Mouse (Mus musculus): ENCODE data around the gene Rps4x.

DNA sequence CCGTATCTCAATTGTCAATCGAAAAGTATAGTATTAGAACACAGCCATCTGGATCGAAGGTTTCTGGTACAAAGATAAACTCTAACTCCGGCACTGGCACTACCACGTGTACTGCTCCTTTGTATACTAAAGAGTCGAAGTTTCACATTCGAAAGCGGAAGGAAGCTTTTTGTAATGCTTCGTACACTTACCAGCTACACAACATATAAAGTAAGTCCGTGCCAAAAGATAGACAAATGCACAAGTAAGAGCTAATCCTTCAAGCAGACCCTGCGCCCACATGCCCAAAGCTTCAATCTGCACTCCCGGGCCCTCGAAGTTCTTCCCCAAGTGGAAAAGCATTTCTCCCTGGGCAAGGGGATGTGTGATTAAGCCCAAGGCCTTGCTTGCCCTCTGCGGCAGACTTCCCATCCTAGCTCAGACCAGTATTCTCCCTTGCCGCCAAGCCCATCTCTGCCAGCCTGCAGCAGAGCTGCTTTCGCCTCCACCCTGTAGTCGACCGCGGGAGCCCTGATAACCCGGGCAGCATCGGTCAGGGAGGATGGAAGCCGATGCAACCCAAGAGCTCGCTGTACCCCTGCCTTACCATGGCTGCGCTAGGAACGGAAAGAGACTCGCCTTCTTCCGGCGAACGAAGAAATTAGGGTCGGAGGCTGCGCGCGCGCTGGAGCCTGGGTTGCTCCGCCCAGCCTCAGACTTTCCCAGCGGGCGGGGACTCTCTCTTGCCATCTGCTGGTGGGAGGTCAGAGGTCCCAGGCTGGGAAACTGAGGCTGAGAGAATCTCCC, at the start of gene Rps4x:
- TF ChIP-seq FLI1 (IDR thresholded peaks at IDR 0.05; ENCODE audit: low read length) = no peak
- TF ChIP-seq GATA1 (IDR thresholded peaks at IDR 0.05; ENCODE audit: borderline replicate concordance, low read length) = no peak

All from megakaryocyte, embryonic 14.5 days (primary cell).